Mouse (Mus musculus): ENCODE data around the gene Socs7.

- TF ChIP-seq CTCF (IDR thresholded peaks at IDR 0.05; ENCODE audit: borderline replicate concordance, insufficient read depth, low read length) = no peak
- no peak for TF ChIP-seq POLR2A (IDR thresholded peaks at IDR 0.05; ENCODE audit: low read depth, low read length)
Measured at GRCm38 (mm10) chr11:97424092-97424692, 61.8 kb downstream of the Socs7 start.
